Mouse (Mus musculus): ENCODE data around the gene Gm45753.

Gene Gm45753

DNA sequence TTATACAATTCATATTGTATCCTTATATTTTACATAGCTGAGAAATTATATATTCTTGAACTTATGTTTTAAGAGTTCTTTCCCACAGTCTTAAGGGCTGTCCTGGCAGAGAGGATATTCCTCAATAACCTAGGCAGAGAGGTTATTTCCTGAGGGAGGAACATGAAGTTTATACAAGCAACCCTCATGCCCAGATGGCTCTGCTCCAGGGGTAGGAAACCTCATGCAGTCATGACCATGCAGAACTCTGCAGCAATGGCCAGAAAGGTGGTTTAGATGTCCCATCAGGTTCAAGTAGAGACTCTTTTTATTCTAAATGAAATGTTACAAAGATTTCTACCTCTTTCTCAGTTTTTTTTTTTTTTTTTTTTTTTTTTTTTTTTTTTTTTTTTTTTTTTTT lies 39.2 kb downstream of the Gm45753 start:
- DNase-seq: no peak

DNA sequence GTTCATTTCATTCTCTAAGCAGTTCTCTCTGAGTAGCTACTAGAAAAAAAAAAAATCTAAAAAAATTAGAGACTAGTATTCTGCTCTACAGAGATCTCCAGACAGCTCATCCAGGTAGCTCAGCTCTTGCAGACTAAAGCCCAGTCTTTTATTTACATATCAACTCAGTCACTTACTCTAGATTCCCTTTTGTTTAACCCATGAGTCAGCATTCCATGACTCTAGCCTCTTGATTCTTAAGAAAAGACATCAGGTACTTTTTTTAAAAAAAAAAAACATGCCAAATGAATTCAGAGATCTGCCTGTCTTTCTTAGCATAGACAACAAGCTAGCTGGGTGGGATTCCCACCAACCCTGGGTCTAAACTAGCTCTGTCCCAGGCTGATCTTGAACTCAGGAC lies 39.8 kb downstream of the Gm45753 start:
- no peak for DNase-seq

DNA sequence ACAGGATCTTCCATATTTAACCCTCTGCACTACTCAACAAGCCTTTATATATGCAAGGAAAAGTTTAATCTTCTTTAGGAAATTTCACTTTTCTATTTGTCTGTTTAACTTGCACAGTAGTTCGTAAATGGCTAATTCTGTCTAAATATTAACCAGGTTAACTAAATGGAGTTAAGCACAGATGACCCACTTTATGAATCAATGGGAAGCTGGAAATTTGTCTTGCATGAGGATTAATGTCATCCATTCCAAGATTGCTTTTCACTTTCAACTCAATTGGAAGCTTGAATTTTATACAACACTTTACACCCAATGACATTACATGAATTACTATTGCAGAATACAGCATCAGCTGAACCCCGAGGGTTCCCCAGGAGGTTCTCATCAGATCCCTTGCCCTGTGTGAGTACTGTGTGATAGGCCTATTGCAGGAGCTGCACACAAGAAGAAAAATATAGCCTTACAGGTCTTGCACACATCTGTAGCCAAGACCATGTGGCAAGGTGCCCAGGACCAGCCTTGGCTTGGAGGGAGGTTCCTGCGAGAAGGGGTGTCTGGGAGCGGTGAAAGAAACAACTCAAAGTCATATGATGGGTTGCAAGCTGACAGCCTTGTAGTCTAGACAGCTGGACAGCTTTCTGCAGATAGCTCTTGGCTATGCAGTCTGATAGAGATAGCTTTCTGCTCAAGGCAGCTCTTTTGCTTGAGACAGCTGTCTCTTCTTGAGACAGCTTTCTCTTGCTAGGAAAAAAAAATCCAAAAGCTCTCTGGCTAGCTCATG lies 40.5 kb downstream of the Gm45753 start:
- DNase-seq: peak; percentile 24

- no peak for DNase-seq
Measured at GRCm38 (mm10) chr8:45266993-45267392, 41.3 kb downstream of the Gm45753 start.

GRCm38 (mm10) chr8:45264918-45265317 lies 43.3 kb downstream of the Gm45753 start:
- DNase-seq: no peak

DNA sequence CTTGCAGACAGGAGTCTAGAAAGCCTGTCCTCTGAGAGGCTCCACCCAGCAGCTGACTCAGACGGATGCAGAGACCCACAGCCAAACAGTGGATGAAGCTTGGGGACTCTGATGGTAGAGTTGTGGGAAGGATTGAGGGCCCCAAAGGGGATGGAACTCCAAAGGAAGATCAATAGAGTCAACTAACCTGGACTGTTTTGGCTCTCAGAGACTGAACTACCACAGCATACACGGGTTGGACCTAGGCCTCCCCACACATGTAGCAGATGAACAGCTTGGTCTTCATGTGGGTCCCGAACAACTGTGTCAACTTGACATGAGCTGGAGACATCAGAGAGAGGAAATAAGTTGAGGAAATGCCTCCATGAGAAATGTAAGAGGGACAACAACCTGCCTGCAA lies 45.4 kb downstream of the Gm45753 start:
- no peak for DNase-seq

DNA sequence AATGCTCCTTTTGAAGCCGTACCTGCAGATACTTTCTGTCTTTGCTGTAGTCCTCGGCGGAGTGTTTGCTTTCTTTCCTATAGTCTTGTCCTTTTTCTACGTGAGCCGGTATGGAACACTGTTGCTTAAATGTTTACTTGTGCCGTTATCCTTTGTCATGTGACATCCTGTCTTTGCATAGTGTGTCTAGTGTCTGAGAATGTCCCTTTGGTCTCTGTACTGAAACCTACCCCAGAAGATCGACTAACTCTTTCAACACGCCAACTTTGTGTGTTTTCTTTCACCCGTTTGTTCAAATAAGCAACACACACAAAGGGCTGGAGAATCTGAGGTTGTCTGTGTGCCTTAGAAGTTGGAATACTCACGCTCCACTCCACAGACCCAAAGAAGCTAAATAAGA lies 46.3 kb downstream of the Gm45753 start, which contains the start of gene F11:
Gene F11 (minus strand): TSS at position 112 of the 400 bp plus-strand sequence.
- no peak for DNase-seq

DNA sequence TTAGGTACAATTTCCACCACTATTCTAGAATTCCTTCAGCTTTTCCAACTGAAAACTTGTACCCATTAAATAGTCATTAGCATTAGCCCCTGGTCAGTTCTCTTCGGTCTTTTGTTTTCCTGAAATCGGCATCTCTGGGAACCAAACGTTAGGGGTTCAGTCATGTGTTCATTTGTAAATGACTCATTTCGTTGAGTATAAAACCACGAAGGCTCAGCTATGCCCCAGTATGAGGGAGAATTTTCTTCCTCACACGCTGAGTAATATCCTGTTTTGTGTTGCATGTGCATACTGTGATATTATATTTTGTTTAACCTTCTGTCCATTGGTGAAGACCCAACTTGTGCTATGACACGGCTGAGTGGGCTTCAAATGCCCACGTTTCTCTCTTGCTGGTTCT lies 49.8 kb downstream of the Gm45753 start:
- DNase-seq: no peak

- DNase-seq: no peak
Measured at GRCm38 (mm10) chr8:45255040-45255439, 53.2 kb downstream of the Gm45753 start.

DNA sequence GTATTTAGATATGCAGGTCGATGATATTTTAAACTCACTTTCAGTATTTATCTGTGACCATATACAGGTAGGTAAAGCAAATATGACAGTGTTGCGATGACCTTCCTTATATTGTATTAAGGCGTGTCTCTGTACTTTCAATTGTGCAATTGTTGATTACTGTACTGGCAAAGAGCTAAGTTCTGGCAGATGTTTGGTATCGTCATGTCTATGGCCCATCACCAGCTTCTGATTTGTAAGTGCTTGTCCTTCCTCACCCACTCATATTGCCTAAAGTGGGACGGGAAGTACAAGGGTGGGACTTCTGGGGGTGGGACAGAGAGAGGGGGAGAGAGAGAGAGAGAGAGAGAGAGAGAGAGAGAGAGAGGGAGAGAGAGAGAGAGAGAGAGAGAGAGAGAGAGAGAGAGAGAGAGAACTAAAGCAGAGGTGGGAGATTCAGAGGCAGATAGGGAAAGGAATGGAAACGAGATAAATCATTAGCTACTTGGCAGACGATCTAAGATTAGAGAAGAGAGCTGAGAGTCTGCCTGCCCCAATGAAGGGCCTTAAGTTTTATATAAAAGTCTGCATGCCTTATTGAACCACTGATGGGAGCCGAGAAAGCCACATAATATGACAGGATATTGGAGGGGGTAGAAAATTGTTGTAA lies 53.9 kb downstream of the Gm45753 start:
- no peak for DNase-seq

DNA sequence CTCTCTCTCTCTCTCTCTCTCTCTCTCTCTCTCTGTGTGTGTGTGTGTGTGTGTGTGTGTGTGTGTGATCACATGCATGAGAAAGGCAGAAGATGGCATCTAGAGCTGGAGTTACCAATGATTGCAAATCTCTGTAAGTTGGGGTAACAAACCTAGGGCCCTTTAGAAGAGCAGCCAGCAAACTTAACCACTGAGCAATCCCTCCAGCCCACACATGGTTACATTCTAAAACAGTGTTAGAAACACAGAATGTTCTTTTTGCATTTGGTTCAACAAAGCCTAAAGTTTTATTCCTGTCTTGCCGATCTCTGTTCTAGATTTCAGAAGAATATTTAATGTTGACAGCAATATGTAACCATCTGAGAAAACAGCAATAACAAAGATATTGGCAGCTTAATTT lies 54.7 kb downstream of the Gm45753 start:
- DNase-seq: no peak

DNA sequence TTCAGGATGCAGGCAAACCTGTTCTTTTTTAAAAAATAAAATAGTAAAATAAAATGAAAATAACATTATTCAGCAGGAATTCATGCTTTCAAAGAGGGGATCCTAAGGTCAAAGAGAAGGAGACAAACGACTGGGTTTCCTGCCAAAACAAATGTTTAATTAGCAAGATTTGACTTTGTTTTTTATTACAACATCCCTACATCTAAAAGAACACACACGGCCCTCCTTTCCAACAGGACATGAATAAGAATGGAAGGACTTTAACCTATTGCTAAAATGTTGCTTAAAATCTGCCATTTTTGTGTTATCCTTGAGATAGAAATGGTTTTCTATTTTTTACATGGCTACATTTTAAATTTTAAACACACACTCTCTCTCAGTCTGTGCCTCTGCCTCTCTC lies 55.2 kb downstream of the Gm45753 start:
- DNase-seq: no peak

GRCm38 (mm10) chr8:45246307-45246706 lies 62.0 kb downstream of the Gm45753 start:
- DNase-seq: no peak

- DNase-seq: no peak
Measured at GRCm38 (mm10) chr8:45239363-45239762, 68.9 kb downstream of the Gm45753 start.

DNA sequence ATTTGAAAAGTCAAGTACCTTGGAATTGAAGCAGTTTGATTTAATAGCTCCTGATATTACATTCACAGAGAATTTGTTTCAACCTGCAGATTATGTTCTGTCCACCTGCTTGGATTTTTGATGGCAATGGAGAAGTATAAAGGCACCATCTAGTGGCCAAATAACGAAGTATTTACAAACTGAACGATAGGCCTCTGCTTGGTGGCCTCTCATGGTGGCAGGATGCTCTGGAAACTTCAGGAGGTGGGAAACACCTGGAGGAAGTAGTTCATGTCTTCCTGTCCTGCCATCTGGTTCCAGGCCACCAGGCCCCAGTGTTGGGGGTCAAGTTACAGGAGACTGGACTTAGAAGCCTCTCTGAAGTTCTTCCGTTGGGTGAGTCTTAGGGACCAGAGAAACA lies 70.0 kb downstream of the Gm45753 start:
- DNase-seq: peak; percentile 25

- peak; percentile 77 for DNase-seq
Measured at GRCm38 (mm10) chr8:45236164-45236912, 71.9 kb downstream of the Gm45753 start.

DNA sequence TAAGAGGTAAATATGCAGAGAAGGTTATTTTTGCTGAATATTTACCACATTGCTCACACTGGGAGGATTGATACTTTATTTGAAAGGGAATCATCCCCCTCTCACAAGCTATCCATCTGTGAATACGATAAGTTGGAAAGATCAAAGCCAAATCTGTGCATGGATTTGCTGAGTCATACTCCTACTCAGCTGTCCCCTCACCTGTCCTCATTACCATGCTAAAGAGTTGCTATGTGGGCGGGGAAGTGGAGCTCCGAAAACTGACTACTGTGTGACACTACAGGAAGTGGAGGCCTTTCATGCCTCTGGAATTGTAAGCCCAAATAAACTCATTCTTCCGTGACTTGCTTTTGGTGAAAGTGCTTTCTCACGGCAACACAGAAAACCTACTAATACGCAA lies 73.0 kb downstream of the Gm45753 start:
- no peak for DNase-seq

- no peak for DNase-seq
Measured at GRCm38 (mm10) chr8:45233256-45233655, 75.0 kb downstream of the Gm45753 start.

Data from kidney, postnatal 10 days (tissue).